Mouse (Mus musculus) intestine, postnatal 0 days (tissue): Measurements from ENCODE around the gene Smoc1. TPM values are rescaled to one million over a fixed set of nuclear protein-coding genes. Genes with fewer than 3 reads are reported as not detected.

Experiments used
- ATAC-seq: fragments of 200-750 bp; cut with Nextera tagmentation; 2 replicates; pipeline ENCODE4 v1.8.0; 2017; ENCODE audit warnings: mild to moderate bottlenecking, moderate TSS enrichment, moderate library complexity
- H3K27ac ChIP-seq: fragments of 300-500 bp; sonication (generic); 2 replicates; pipeline ENCODE4 v1.5.1; 2014; ENCODE audit warnings: mild to moderate bottlenecking, low read depth, low read length, moderate library complexity
- H3K27me3 ChIP-seq: fragments of 300-500 bp; sonication (generic); replicated peaks from 2 replicates; pipeline ENCODE4 v1.6.1; 2014; ENCODE audit warnings: low read length, mixed read lengths; ENCODE audit not compliant: control insufficient read depth, insufficient read depth
- H3K36me3 ChIP-seq: fragments of 300-500 bp; sonication (generic); 2 replicates; pipeline ENCODE4 v1.6.1; 2014; ENCODE audit warnings: mild to moderate bottlenecking, moderate library complexity; ENCODE audit not compliant: control insufficient read depth, insufficient read depth
- H3K4me1 ChIP-seq: fragments of 300-500 bp; sonication (generic); replicated peaks from 2 replicates; pipeline ENCODE4 v1.6.1; 2014; ENCODE audit warnings: antibody characterized with exemption, low read length, mixed read lengths; ENCODE audit not compliant: control insufficient read depth, insufficient read depth
- H3K4me2 ChIP-seq: fragments of 300-500 bp; sonication (generic); replicated peaks from 2 replicates; pipeline ENCODE4 v1.6.1; 2014; ENCODE audit warnings: low read depth, mild to moderate bottlenecking, moderate library complexity
- H3K4me3 ChIP-seq: fragments of 300-500 bp; sonication (generic); 2 replicates; pipeline ENCODE4 v1.5.1; 2014; ENCODE audit warnings: low read depth, low read length
- H3K9ac ChIP-seq: fragments of 300-500 bp; sonication (generic); 2 replicates; pipeline ENCODE4 v1.6.1; 2014; ENCODE audit warnings: mild to moderate bottlenecking, low read depth, low read length
- H3K9me3 ChIP-seq: fragments of 300-500 bp; sonication (generic); 2 replicates; pipeline ENCODE4 v1.6.1; 2016; ENCODE audit warnings: mixed run types; ENCODE audit not compliant: control insufficient read depth
- CTCF ChIP-seq: sonication (generic); IDR thresholded peaks from 2 replicates; pipeline ENCODE4 v1.5.1; 2016; ENCODE audit warnings: low read depth, mild to moderate bottlenecking, control low read depth, antibody characterized with exemption, moderate library complexity
- WGBS: fragments of 180-500 bp; shearing (Covaris S2); extraction: QIAGEN DNeasy Blood & Tissue Kit; methylation state at CpG from one replicate; pipeline ENCODE4 v1.1.7; 2014; 5-methylcytosine and 5-hydroxymethylcytosine counted together
- polyA plus RNA-seq: library from polyadenylated mRNA; unstranded; fragments of >200 nt; fragmentation: Nextera tagmentation; extraction: Ambion mirVana; gene quantifications from 2 replicates; pipeline ENCODE4 v1.2.1, GENCODE M21; 2015

The Smoc1 gene
- polyA plus RNA-seq, 1 experiment from 2014 or later, result 3.9 TPM

DNA sequence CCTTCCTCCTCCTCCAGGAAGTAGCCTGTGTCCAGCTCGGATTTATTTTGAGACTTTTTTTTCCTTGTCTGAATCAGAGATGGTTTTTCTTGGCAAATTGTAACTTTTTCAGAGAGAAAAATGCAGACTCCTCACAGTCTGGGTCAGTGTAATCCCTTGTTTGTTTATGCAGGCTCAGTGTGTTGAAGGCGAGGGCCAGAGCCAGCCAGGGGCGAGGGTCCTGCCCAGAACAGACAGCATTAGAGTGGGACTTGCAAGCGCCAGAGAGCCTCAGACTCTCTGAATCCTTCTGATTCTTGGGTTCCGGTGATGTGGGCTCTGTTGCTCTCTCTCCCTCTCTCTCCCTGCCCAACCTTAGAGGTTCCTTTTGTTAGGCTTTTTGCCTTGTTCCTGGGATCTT lies 53.7 kb downstream of the Smoc1 start:
- no peak for TF ChIP-seq CTCF
- no peak for ATAC-seq
- Histone ChIP-seq H3K9ac (no peak overlapping the region), H3K4me3 (no peak overlapping the region), H3K36me3 (no peaks in the 10 kb centered on the region), H3K27ac (no peak overlapping the region), H3K9me3 (no peaks in the 10 kb centered on the region), H3K27me3 (no peaks in the 10 kb centered on the region), H3K4me1 (no peaks in the 10 kb centered on the region), H3K4me2 (no peak overlapping the region)
- 54% methylated on average over 5 of the region's 5 CpGs for WGBS

DNA sequence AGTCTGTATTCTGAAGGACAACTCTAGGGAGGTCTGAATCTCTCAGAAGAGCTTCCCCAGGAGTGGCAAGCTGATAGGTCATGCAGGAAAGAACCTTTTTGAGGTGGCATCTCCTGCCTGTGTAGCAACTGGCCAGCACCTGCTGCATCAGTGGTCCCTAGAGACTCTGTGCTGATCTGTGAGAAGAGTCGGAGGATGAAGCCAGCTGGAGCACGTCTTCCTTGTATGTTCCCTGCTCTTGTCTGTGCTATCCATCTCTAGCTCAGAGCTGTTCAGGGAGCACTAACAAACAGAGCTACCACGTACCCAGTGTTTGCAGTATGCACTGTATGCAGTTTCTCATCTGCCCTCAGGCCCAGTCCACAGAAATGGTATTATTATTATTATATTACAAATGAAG lies 54.4 kb downstream of the Smoc1 start:
- Histone ChIP-seq H3K27me3 (no peaks in the 10 kb centered on the region), H3K9ac (no peak overlapping the region), H3K27ac (no peak overlapping the region), H3K4me2 (no peak overlapping the region), H3K9me3 (no peaks in the 10 kb centered on the region), H3K36me3 (no peaks in the 10 kb centered on the region), H3K4me3 (no peak overlapping the region), H3K4me1 (no peaks in the 10 kb centered on the region)
- WGBS, result 69% methylated on average over 3 of the region's 3 CpGs
- ATAC-seq, result no peak
- TF ChIP-seq CTCF, result no peak

DNA sequence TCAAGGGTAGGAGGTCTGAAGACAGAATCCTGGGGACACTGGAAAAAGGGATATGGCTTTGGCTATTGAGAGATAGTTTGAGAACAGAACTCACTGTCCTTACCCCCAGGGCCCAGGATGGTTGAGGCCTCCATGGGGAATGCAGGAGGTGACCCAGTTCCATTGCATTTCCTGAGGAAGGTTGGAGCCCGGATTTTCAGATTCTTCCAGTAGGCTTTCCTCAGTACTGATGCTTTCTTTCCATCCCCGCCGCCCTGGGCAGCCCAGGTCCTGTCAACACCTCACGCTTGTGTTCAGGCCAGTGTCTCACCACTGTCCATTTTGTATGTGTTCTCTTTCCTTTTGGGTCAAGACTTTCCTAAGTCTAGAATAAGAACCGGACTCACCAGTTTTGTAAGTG lies 56.5 kb downstream of the Smoc1 start:
- no peak for TF ChIP-seq CTCF
- Histone ChIP-seq H3K4me3 (no peak overlapping the region), H3K9me3 (no peaks in the 10 kb centered on the region), H3K27ac (no peak overlapping the region), H3K4me2 (no peak overlapping the region), H3K4me1 (no peaks in the 10 kb centered on the region), H3K27me3 (no peaks in the 10 kb centered on the region), H3K9ac (no peak overlapping the region), H3K36me3 (no peaks in the 10 kb centered on the region)
- ATAC-seq, result no peak
- 91% methylated on average over 5 of the region's 5 CpGs for WGBS

DNA sequence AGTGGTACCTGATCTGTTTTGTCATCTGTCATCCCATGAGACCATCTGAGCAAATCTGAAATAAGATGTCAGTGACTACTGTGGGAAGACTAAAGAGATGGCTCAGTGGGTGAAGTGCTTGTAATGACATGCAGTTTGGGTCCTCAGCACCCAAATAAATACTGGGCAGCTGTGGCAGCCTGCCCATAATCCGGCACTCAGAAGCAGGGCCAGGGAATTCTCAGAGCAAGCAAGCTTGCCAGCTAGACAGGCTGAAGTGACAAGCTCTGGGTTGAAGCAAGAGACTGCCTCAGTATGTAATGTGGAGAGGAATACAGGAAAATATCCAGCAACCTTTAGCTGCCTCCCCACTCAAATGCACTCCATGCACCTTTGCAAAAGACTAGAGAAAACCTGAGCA lies 58.6 kb downstream of the Smoc1 start:
- WGBS, result 62% methylated on average over 1 of the region's 1 CpGs
- Histone ChIP-seq H3K36me3 (no peaks in the 10 kb centered on the region), H3K4me3 (no peak overlapping the region), H3K27ac (no peak overlapping the region), H3K4me1 (no peaks in the 10 kb centered on the region), H3K9me3 (no peaks in the 10 kb centered on the region), H3K9ac (no peak overlapping the region), H3K27me3 (no peaks in the 10 kb centered on the region), H3K4me2 (no peak overlapping the region)
- no peak for TF ChIP-seq CTCF
- ATAC-seq, result no peak

DNA sequence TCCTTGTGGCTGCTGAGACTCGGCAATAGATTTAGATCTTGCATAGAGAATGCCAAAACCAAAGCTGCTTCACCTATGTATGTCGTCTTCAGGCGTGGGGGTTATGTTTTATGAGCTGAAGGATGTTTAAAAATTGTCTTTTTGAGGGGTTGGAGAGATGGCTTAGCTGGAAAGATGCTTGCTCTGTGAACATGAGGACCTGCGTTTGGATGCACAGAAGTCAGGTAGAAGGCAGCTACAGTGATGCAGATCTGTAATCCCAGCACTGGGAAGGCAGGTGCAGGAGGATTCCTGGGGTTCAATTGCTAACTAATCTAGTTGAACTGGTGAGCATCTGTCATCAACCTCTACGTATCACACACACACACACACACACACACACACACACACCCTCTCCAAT lies 61.5 kb downstream of the Smoc1 start:
- H3K4me1 ChIP-seq, result no peaks in the 10 kb centered on the region
- no peak overlapping the region for H3K27ac ChIP-seq
- H3K36me3 ChIP-seq, result no peaks in the 10 kb centered on the region
- H3K9me3 ChIP-seq, result no peaks in the 10 kb centered on the region
- WGBS, result 65% methylated on average over 5 of the region's 5 CpGs
- ATAC-seq, result no peak
- TF ChIP-seq CTCF, result no peak
- no peaks in the 10 kb centered on the region for H3K27me3 ChIP-seq
- no peak overlapping the region for H3K4me3 ChIP-seq
- H3K9ac ChIP-seq, result no peak overlapping the region
- no peak overlapping the region for H3K4me2 ChIP-seq

DNA sequence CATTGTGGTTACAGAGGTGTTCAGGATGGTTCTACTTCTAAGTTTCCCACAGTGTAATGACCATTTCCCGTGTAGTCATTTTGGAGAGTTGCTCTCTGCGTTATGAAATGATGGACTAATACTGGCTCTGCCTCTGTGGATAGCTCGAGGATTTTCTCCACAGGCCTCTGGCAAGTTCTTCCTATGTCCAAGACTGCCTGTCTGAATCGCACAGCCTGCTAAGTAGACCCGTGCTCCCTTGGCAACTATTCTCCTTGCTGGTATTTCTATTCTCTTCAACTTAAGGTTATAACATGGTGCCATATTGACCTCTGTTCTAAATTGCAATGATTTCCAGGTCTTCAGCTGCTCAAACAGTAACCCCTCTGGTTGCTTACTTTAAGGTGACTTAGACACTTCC lies 65.0 kb downstream of the Smoc1 start:
- Histone ChIP-seq H3K4me3 (no peak overlapping the region), H3K4me2 (no peak overlapping the region), H3K36me3 (no peaks in the 10 kb centered on the region), H3K27ac (no peak overlapping the region), H3K9me3 (no peaks in the 10 kb centered on the region), H3K27me3 (no peaks in the 10 kb centered on the region), H3K9ac (no peak overlapping the region), H3K4me1 (no peaks in the 10 kb centered on the region)
- no peak for ATAC-seq
- no peak for TF ChIP-seq CTCF
- 85% methylated on average over 5 of the region's 5 CpGs for WGBS

DNA sequence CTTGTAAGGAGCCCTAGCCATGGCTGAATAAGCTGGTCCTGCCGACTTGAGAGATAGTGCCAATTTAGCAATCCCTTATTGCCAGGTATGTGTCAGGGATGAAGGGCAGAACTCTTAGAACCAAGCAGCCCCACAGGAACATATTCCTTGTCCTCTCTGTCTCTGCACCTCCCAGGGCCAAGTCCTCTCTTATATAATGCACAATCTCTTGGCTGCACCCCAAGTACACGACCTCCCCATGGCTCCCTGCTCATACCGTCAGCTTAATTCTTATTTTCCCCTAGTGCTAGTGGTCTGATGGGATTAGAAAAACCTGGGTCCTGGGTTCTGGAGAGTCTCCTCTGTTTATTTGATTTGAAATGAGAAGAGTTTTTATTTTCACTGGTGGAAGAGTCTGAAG lies 66.0 kb downstream of the Smoc1 start:
- Histone ChIP-seq H3K4me3 (no peak overlapping the region), H3K27me3 (no peaks in the 10 kb centered on the region), H3K27ac (no peak overlapping the region), H3K36me3 (no peaks in the 10 kb centered on the region), H3K4me2 (no peak overlapping the region), H3K4me1 (no peaks in the 10 kb centered on the region), H3K9me3 (no peaks in the 10 kb centered on the region), H3K9ac (no peak overlapping the region)
- 68% methylated on average over 3 of the region's 3 CpGs for WGBS
- ATAC-seq, result no peak
- no peak for TF ChIP-seq CTCF
